Mouse (Mus musculus): ENCODE results near the gene Dntt.

GRCm38 (mm10) chr19:40994057-40994585, 35.0 kb upstream of the Dntt start, which contains the start of gene Blnk:
- TF ChIP-seq CHD2 (IDR thresholded peaks at IDR 0.05; ENCODE audit: low read depth, low read length) (no peak), ZC3H11A (IDR thresholded peaks at IDR 0.05; ENCODE audit: borderline replicate concordance, low read depth, low read length) (no peak), MAFK (IDR thresholded peaks at IDR 0.05; ENCODE audit: insufficient read depth, low read depth, low read length) (no peak)
